Mouse (Mus musculus) cortical plate, adult 2 months (tissue): ENCODE data around the gene Vps13d.

Experiments used
- CTCF ChIP-seq: fragments of 200-500 bp; IDR thresholded peaks from 2 replicates; pipeline ENCODE4 v1.5.1; 2011; ENCODE audit warnings: mild to moderate bottlenecking, control low read depth, low read length; ENCODE audit not compliant: insufficient read depth; ENCODE audit errors: extremely low read depth
- POLR2A ChIP-seq: fragments of 200-500 bp; IDR thresholded peaks from 2 replicates; pipeline ENCODE4 v1.6.1; 2011; ENCODE audit warnings: mild to moderate bottlenecking, low read length, control low read depth; ENCODE audit not compliant: insufficient read depth; ENCODE audit errors: extremely low read depth

GRCm38 (mm10) chr4:144961232-144961631 lies 233.6 kb downstream of the Vps13d start:
- no peak for TF ChIP-seq POLR2A
- TF ChIP-seq CTCF = no peak
